Mouse (Mus musculus): Measurements from ENCODE around the gene Slc25a42. TPM values are rescaled to one million over a fixed set of nuclear protein-coding genes. Genes with fewer than 3 reads are reported as not detected.

Slc25a42 gene
- total and polyA plus RNA-seq, 3 experiments: 5.1 to 19.3 (median 12.1) TPM

DNA sequence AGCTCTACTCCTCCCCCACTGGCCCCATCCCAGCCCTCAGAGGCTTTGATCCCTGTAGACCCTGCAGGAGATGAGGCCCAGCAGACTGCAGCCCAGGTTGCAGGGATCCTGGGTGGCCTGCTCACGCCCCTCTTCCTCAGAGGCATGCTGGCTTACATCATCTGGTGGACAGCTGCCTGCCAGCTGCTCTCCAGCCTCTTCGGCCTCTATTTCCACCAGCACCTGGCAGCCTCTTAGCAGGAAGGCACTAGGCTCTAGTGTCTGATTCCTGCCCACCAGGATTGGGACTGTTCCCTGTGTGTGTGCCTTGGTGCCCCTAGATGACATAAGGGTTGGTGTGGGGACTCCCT, 30.2 kb downstream of the Slc25a42 start:
- peaks cover 32% of the 10 kb centered on the region for H3K4me1 ChIP-seq (ENCODE audit: insufficient read depth, low read depth, low read length)
- DNase-seq (ENCODE audit: low spot score): no peak
- H3K36me3 ChIP-seq (replicated peaks): peaks cover 87% of the 10 kb centered on the region

GRCm38 (mm10) chr8:70181212-70181902, 30.7 kb downstream of the Slc25a42 start:
- ATAC-seq (ENCODE audit: extremely low read depth, insufficient number of reproducible peaks, low FRiP score, poor library complexity, severe bottlenecking) (no peak), DNase-seq (ENCODE audit: low spot score) (no peak)
- Histone ChIP-seq H3K36me3 (replicated peaks) (peaks cover 87% of the 10 kb centered on the region), H3K27me3 (ENCODE audit: insufficient read depth, low read length) (no peaks in the 10 kb centered on the region), H3K4me3 (ENCODE audit: low read depth, low read length) (peak overlapping the region; percentile 45; the same call in 1 of the 2 replicates), H3K9me3 (replicated peaks) (no peaks in the 10 kb centered on the region), H3K4me1 (ENCODE audit: insufficient read depth, low read depth, low read length) (peaks cover 33% of the 10 kb centered on the region)
- TF ChIP-seq TAL1 (conservative IDR thresholded peaks at IDR 0.05; ENCODE audit: low read depth, low read length): no peak
- TF ChIP-seq CTCF (IDR thresholded peaks at IDR 0.05; ENCODE audit: low read depth, low read length): no peak
- TF ChIP-seq GATA1 (IDR thresholded peaks at IDR 0.05; ENCODE audit: borderline replicate concordance, low read length): no peak
- no peak for TF ChIP-seq GATA2 (IDR thresholded peaks at IDR 0.05; ENCODE audit: borderline replicate concordance, low read depth, low read length)
- TF ChIP-seq POLR2AphosphoS5 (IDR thresholded peaks at IDR 0.05; ENCODE audit: insufficient replicate concordance, low read depth, low read length): no peak

More for the DNA sequence above, 30.2 kb downstream of the Slc25a42 start:
- TF ChIP-seq GATA1 (IDR thresholded peaks at IDR 0.05; ENCODE audit: borderline replicate concordance, low read length): no peak
- no peak for TF ChIP-seq GATA2 (IDR thresholded peaks at IDR 0.05; ENCODE audit: borderline replicate concordance, low read depth, low read length)
- TF ChIP-seq POLR2AphosphoS5 (IDR thresholded peaks at IDR 0.05; ENCODE audit: insufficient replicate concordance, low read depth, low read length): no peak
- no peak for TF ChIP-seq TAL1 (conservative IDR thresholded peaks at IDR 0.05; ENCODE audit: low read depth, low read length)
- no peak for TF ChIP-seq CTCF (IDR thresholded peaks at IDR 0.05; ENCODE audit: low read depth, low read length)
- Histone ChIP-seq H3K9me3 (replicated peaks) (no peaks in the 10 kb centered on the region), H3K4me3 (ENCODE audit: low read depth, low read length) (no peak overlapping the region; the same call in 1 of the 2 replicates), H3K27me3 (ENCODE audit: insufficient read depth, low read length) (no peaks in the 10 kb centered on the region)
- no peak for ATAC-seq (ENCODE audit: extremely low read depth, insufficient number of reproducible peaks, low FRiP score, poor library complexity, severe bottlenecking)

- Histone ChIP-seq H3K9me3 (replicated peaks) (no peaks in the 10 kb centered on the region), H3K27me3 (ENCODE audit: insufficient read depth, low read length) (no peaks in the 10 kb centered on the region), H3K4me1 (ENCODE audit: insufficient read depth, low read depth, low read length) (peaks cover 38% of the 10 kb centered on the region), H3K4me3 (ENCODE audit: low read depth, low read length) (no peak overlapping the region), H3K36me3 (replicated peaks) (peaks cover 87% of the 10 kb centered on the region)
- TF ChIP-seq GATA2 (IDR thresholded peaks at IDR 0.05; ENCODE audit: borderline replicate concordance, low read depth, low read length) (no peak), CTCF (IDR thresholded peaks at IDR 0.05; ENCODE audit: low read depth, low read length) (no peak), TAL1 (conservative IDR thresholded peaks at IDR 0.05; ENCODE audit: low read depth, low read length) (no peak), GATA1 (IDR thresholded peaks at IDR 0.05; ENCODE audit: borderline replicate concordance, low read length) (no peak), POLR2AphosphoS5 (IDR thresholded peaks at IDR 0.05; ENCODE audit: insufficient replicate concordance, low read depth, low read length) (no peak)
- ATAC-seq (ENCODE audit: extremely low read depth, insufficient number of reproducible peaks, low FRiP score, poor library complexity, severe bottlenecking) (no peak), DNase-seq (ENCODE audit: low spot score) (no peak)
These were observed 33.0 kb downstream of the Slc25a42 start for GRCm38 (mm10) chr8:70179082-70179481.

GRCm38 (mm10) chr8:70178231-70178630, 33.9 kb downstream of the Slc25a42 start:
- Histone ChIP-seq H3K36me3 (replicated peaks) (peaks cover 85% of the 10 kb centered on the region), H3K4me3 (ENCODE audit: low read depth, low read length) (no peak overlapping the region), H3K9me3 (replicated peaks) (no peaks in the 10 kb centered on the region), H3K27me3 (ENCODE audit: insufficient read depth, low read length) (no peaks in the 10 kb centered on the region), H3K4me1 (ENCODE audit: insufficient read depth, low read depth, low read length) (peaks cover 46% of the 10 kb centered on the region)
- DNase-seq (ENCODE audit: low spot score) (no peak), ATAC-seq (ENCODE audit: extremely low read depth, insufficient number of reproducible peaks, low FRiP score, poor library complexity, severe bottlenecking) (no peak)
- no peak for TF ChIP-seq CTCF (IDR thresholded peaks at IDR 0.05; ENCODE audit: low read depth, low read length)

- Histone ChIP-seq H3K4me3 (ENCODE audit: low read depth, low read length) (peak overlapping the region; percentile 53; the same call in 1 of the 2 replicates), H3K9me3 (replicated peaks) (no peaks in the 10 kb centered on the region), H3K4me1 (ENCODE audit: insufficient read depth, low read depth, low read length) (peaks cover 54% of the 10 kb centered on the region), H3K27me3 (ENCODE audit: insufficient read depth, low read length) (no peaks in the 10 kb centered on the region), H3K36me3 (replicated peaks) (peaks cover 50% of the 10 kb centered on the region)
- DNase-seq (ENCODE audit: low spot score): no peak
- TF ChIP-seq GATA2 (IDR thresholded peaks at IDR 0.05; ENCODE audit: borderline replicate concordance, low read depth, low read length) (no peak), TAL1 (conservative IDR thresholded peaks at IDR 0.05; ENCODE audit: low read depth, low read length) (no peak), POLR2AphosphoS5 (IDR thresholded peaks at IDR 0.05; ENCODE audit: insufficient replicate concordance, low read depth, low read length) (no peak), CTCF (IDR thresholded peaks at IDR 0.05; ENCODE audit: low read depth, low read length) (no peak), GATA1 (IDR thresholded peaks at IDR 0.05; ENCODE audit: borderline replicate concordance, low read length) (no peak)
- no peak for ATAC-seq (ENCODE audit: extremely low read depth, insufficient number of reproducible peaks, low FRiP score, poor library complexity, severe bottlenecking)
These were observed 38.0 kb downstream of the Slc25a42 start for GRCm38 (mm10) chr8:70174079-70174478.

GRCm38 (mm10) chr8:70173320-70173719, 38.8 kb downstream of the Slc25a42 start:
- DNase-seq (ENCODE audit: low spot score) (no peak), ATAC-seq (ENCODE audit: extremely low read depth, insufficient number of reproducible peaks, low FRiP score, poor library complexity, severe bottlenecking) (no peak)
- Histone ChIP-seq H3K4me1 (ENCODE audit: insufficient read depth, low read depth, low read length) (peaks cover 51% of the 10 kb centered on the region), H3K9me3 (replicated peaks) (no peaks in the 10 kb centered on the region), H3K4me3 (ENCODE audit: low read depth, low read length) (peak overlapping the region; percentile 51; the same call in 1 of the 2 replicates), H3K27me3 (ENCODE audit: insufficient read depth, low read length) (no peaks in the 10 kb centered on the region), H3K36me3 (replicated peaks) (peaks cover 42% of the 10 kb centered on the region)
- TF ChIP-seq POLR2AphosphoS5 (IDR thresholded peaks at IDR 0.05; ENCODE audit: insufficient replicate concordance, low read depth, low read length) (no peak), CTCF (IDR thresholded peaks at IDR 0.05; ENCODE audit: low read depth, low read length) (no peak), GATA2 (IDR thresholded peaks at IDR 0.05; ENCODE audit: borderline replicate concordance, low read depth, low read length) (no peak), TAL1 (conservative IDR thresholded peaks at IDR 0.05; ENCODE audit: low read depth, low read length) (no peak), GATA1 (IDR thresholded peaks at IDR 0.05; ENCODE audit: borderline replicate concordance, low read length) (no peak)
